Mouse (Mus musculus) layer of hippocampus, postnatal 36 days (tissue): Measurements from ENCODE around the gene Chd4. TPM values are rescaled to one million over a fixed set of nuclear protein-coding genes. Genes with fewer than 3 reads are reported as not detected.

Experiments used
- DNase-seq, 2 experiments: peaks; one replicate each; pipeline ENCODE4 v3.0.0; 2022
- total RNA-seq, 2 experiments: library from RNA; stranded (reverse); gene quantifications; 2 replicates each; pipeline ENCODE4 v1.2.3; 2021

Gene Chd4
- total RNA-seq, 2 experiments from 2014 or later = 172 to 173 TPM

DNA sequence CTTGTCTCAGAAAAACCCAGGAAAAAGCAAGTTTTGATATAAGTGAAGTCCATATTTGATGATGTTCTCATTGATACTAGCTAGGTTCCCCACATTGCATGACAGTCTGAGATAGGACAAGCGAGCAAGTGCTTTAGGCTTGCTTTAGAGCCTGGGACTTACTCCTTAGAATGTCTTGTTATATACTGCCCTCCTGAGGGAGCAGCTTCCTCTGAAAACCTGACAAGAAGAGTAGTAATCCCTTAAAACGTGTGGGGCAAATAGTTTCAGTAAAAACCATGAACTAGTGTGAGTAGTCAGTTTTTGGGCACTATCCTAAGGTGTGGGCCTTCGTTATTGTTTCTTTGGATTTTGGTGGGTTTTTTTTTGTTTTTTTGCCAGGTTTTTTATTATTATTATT lies 47.3 kb downstream of the Chd4 start:
- DNase-seq = no peak

DNA sequence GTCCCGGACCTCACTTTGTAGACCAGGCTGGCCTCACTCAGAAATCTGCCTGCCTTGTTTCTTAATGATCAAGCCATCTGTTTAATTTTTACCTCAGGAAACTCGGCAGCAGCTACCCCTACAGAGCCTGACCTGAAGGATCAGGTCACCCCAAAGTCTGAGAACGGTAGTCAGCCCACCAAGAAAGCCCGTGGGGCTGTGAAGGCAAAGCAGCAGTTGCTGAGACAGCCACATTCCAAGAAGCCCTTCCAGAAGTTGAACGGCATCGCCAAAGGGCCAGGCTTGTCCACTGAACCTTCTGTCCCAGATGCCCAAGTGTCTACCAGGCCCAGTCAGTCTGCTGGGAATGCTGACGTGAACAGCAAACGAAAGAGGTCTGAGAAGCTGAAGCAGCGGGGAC lies 48.1 kb downstream of the Chd4 start:
- DNase-seq = no peak

DNA sequence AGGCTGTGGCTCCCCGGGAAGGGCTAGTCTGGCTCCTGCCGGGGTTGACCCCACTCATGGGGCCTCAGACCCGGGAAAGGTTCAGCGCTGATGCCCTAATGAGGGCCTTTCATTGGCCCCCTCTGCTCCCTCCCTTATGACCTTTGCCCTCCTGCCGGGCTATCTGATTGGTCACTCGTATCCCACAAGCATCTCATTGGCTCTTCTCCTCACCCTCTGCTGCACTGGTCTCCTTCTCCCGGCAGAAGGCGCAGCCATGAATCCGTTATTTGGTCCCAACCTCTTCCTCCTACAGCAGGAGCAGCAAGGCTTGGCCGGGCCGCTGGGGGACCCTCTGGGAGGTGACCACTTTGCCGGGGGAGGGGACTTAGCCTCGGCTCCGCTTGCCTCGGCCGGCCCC lies 49.2 kb downstream of the Chd4 start, which contains the start of gene Iffo1:
Iffo1 (plus strand) TSS at position 241 of the 400 bp plus-strand sequence.
- peak; percentile 90 to 91 for DNase-seq

DNA sequence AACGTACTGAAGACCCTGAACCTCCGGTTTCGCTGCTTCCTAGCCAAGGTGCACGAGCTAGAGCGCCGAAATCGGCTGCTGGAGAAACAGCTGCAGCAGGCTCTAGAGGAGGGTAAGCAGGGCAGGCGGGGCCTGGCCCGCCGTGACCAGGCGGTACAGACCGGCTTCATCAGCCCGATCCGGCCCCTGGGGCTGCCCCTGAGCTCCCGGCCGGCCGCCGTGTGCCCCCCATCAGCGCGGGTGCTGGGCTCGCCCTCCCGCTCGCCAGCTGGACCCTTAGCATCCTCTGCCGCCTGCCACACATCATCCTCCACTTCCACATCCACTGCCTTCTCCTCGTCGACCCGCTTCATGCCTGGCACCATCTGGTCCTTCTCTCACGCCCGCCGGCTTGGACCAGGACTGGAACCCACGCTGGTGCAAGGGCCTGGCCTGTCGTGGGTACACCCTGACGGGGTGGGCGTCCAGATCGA lies 49.7 kb downstream of the Chd4 start:
- DNase-seq = peak; percentile 37 to 47

DNA sequence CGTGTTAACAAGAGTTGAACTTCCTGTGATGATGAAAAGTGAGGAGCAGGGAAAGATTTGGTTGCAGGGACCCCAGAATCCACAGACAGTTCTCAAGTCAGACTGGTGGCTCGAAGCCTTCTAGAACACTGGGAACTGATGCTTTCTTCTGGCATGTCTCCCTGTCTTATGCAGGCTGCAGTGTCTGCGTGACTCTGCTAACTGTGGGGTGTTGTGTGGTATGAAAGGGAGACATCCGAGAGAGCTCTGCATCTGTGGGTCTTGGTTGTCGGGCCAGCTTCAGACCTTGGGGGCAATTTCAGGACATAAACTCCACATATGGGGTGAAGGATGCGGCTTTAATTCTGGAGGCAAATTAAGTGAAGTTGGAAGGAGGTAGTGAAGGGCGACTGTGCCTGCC lies 50.4 kb downstream of the Chd4 start:
- no peak for DNase-seq

DNA sequence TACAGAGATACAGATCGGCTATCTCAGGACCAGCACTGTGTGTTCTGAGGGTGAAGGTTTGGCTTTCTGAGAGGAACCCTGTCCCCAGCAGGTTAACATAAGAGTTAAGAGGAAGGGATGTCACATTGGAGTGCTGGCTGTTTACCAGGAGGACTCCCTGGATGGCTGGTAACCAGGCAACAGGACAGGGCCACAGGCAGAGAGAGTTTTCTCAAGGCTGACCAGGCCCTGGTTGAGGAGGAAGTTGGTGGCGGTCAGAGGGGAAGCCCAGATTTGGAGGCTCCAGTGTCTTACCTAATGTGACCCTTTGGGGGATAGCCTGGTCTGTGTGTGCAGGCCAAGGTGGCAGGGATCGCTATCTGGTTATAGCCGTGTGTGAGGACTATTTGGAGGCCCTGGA lies 51.0 kb downstream of the Chd4 start:
- no peak for DNase-seq

DNA sequence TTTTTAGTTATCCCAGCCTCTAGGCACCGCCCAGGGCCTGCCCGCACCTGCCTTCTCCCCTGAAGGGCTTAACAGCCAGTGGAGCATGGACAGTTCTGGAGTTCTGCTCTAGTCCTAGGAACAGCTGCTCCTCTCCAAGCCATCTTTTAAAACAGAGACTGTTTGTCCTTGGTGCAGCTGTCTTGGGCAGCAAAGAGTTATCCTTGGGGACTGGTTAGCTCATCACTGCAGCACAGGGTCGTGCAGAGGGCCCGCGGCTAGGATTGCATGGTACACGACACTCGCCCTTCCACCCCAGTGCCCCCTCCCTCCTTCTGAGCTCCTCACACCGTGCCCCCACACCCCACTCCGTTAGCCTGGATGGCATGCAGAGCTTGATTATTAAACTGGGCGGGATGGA lies 51.5 kb downstream of the Chd4 start:
- no peak for DNase-seq

DNA sequence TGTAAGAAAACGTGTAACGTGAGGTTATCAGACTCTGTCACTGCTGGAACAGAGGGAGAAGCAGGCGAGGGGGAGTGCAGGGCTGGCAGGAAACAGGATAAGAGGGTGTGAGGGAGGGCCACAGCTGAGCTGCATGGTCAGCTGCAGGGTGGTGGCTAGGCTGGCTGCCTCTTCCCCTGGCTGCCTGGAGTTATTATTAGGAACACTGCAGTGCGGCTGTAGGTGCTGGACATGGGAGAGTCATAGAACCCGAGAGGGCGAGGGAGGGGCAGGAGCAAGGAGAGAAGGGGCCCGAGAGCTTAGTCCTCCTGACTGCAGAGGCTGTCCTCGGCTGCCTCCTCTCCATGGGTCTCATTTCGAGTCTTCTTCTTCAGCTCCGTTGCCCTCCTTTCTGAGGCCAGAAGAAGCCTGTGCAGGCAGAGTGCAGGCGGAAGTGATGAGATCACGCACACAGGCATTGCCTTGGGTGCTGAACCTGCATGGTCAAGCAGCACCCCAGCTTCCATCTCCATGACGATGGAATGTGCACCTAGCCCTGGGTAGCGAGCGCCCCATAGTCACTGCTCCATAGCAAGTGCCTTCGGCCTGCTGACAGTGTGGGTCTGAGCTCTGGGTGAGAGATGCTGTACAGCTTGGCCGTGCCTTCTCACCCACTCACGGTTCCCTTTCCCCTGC lies 52.6 kb downstream of the Chd4 start:
- DNase-seq = peak in 1 of 2 experiments; percentile 44

DNA sequence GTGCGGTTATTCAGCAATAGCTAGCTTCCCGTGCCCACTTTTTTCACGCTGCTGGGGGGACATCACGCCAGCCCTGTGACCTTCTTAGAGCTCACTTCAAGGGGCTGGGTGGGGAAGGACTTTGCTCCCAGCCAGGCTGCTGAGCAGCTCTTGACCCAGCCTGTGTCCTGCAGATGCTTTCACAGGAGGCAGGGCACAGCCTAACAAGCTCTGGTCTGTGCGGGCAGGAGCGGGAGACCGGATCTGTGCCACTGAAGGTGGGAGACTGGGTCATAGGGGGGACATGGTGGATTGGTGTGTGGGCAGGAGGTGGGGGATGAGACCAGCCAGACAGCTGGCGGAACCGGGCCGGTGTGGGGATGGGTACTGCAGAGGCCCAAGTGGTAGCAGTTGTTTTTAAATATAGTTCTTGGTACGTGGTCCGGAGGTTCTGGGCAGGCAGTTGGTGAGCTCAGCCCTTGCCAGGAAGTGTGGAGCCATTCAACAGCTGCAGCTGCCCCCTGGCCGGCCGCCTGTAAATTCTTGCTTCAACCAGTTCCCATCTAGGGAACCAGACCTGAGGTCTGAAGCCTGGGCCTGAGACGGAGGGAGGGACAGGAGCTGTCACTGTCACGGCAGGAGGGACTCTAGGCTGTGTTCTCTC lies 53.3 kb downstream of the Chd4 start:
- peak; percentile 44 to 65 for DNase-seq

DNA sequence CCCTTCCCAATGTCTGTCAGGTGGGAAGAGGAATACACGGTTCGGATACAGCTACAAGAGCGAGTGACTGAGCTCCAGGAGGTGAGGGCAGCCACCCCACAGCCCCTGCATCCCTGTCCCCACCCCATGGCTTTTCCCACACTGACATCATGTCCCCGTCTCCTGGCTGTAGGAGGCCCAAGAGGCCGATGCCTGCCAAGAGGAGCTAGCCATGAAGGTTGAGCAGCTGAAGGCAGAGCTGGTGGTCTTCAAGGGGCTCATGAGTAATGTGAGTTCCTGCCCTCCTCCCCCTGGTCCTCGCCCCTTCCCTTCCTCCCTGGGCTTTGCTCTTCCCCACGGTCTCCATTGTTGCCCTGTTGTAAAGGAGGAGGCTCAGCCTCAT lies 53.8 kb downstream of the Chd4 start:
- no peak for DNase-seq

DNA sequence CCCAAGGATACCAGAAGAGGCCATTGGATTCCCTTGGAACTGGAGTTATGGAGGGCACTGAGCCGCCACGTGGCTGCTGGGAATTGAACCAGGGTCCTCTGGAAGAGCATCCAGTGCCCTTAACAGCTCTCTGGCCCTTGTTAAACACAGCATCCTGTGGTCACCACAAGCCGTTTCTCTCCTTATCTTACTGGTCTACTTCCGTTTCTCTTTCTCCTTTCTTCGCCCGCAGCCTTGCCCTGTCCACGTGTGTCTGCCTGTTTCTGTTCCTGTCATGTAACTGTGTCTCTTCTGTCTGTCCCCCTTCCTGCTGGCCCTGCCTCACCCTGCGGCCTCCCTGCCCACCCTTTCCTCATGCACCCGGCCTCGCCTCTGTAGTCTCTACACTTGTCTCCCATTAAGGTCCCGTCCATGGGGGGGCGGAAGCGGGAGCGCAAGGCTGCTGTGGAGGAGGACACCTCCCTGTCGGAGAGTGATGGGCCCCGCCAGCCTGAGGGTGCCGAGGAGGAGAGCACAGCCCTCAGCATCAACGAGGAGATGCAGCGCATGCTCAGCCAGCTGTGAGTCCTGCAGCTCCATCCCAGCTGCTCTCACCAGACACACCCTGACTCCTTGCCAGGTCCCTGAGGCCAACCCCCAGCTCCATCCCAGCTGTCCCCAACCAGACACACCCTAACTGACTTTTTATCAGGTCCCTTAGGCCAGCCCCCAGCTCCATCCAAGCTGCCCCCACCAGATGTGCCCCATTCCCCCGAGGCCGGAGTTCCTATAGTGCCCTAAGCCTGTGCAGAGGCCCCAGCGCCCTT lies 56.6 kb downstream of the Chd4 start:
- DNase-seq = no peak

DNA sequence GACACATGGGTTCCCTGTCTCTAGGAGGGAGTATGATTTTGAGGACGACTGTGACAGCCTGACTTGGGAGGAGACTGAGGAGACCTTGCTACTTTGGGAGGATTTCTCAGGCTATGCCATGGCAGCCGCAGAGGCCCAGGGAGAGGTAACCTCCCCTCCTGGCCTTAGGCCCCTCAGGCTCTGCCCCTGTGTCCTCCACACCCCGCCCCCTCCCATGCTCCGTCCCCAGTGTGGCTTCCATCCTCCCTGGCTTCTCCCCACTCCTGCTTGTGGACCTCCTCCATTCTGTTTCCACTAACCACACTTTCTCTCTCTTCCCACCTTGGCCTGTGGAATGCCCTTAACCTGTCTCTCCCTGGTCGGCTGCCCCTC lies 57.2 kb downstream of the Chd4 start:
- DNase-seq = no peak

DNA sequence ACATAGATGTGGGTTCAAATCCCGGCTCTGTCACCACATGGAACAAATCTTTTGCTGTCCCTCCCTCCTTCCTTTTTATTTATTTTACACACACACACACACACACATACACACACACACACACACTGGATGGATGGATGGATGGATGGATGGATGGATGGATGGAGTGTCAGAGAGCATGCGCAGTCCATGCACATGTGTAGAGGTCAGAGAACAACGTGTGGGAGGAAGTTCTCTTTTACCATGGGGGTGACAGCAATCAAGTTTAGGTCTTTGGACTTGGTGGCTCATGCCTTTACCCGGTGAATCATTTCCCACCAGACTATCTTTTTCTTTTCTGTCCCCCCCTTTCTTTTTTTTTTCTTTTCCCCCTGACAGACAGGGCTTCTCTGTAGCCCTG lies 57.9 kb downstream of the Chd4 start:
- DNase-seq = no peak

DNA sequence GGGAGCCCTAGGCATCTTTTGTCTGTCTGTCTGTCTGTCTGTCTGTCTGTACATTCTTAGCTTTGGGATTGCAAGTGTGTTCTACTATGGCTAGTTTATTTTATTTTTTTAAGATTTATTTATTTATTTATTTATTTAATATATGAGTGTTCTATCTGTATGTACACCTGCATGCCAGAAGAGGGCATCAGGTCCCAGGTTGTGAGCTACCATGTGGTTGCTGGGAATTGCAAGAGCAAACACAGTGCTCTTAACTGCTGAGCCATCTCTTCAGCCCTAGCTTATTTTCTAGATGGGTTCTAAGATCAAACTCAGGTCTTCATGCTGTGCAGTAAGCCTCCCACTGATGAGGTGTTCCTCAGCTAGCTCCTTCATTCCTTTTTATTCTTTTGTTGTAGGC lies 58.8 kb downstream of the Chd4 start:
- no peak for DNase-seq

DNA sequence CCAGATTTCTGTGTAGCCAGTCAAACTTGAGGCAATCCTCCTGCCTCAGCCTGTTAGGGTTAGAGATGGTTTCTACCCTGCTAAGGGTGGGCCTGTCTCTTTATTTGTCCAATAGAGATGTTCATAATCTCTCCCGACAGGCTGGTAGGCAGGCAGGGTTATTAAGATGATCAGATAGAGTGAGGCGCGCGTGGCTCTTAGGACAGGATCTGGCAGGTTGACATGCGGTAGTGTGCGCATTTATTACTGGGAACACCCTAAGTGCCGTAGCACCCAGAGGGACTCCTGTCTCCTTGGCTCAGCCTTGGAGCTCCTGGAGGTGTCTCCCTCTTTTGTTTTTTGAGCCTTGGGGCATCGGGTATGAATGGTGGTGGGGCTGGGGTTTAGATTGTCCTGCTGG lies 59.5 kb downstream of the Chd4 start:
- no peak for DNase-seq

DNA sequence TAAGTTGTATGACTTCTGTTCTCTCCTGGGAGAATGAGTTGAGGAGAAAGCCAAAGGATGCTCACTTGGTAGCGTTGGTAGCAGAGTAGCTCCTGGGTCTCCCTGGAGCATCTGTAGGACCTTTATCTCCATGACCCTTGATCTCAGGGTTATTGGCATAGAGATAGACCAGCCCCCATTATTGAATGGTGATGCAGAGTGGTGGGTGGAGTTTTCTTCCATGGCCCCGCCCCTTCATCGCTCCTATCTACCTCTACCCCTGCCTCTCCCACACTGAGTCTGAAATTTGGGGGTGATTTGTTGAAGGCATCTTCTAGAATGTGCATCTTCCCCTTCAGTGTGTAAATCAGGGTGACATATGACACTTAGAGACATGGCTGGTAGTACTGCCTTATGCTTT lies 60.7 kb downstream of the Chd4 start:
- no peak for DNase-seq

DNA sequence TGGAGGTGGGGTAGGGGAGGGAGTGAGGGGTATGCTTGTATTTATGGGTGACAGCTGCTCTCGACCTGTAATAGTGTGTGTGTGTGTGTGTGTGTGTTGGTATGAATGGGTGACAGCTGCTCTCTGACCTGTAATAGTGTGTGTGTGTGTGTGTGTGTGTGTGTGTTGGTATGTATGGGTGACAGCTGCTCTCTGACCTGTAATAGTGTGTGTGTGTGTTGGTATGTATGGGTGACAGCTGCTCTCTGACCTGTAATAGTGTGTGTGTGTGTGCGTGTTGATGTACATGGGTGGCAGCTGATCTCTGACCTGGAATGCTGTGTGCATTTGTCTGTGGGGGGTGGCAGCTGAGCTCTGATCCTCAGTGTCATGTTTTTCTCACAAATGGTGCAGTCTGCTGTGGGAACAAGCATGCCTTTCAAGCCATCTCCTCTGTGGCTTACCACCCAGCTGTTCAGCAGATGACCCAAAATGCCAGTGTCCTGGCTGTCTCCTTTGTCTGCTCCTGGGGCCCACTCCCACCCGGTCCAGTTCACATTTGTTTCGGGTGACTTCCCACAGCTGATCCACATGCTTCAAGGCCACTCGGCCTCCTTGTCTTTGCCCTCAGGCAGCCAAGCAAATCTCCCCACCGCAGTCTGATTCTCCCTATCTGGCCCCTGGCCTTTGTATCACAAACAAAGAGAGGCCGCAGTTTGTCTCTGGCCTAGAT lies 61.3 kb downstream of the Chd4 start:
- no peak for DNase-seq

DNA sequence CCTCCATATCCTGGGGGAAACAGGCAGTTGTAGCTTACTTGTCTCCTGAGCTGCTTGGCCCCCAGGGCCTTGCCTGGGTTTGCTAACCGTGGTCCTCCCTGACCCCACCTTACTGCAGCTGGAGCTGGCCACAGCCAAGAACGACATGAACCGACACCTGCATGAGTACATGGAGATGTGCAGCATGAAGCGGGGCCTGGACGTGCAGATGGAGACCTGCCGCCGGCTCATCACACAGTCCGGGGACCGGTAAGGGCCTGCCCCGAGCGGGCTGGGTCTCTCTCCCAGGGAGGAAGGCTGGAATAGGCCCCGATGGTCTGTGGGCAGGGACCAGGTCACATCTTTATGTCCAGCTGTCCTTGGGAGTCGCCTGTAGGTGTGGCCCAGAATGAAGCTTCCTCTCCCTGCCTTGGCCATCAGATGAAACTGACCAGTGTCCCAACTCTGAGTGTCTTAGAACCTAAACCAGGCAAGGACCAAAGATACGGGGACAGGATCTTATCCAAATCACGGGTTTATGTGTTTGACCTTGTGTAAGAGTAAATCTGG lies 63.2 kb downstream of the Chd4 start:
- no peak for DNase-seq

DNA sequence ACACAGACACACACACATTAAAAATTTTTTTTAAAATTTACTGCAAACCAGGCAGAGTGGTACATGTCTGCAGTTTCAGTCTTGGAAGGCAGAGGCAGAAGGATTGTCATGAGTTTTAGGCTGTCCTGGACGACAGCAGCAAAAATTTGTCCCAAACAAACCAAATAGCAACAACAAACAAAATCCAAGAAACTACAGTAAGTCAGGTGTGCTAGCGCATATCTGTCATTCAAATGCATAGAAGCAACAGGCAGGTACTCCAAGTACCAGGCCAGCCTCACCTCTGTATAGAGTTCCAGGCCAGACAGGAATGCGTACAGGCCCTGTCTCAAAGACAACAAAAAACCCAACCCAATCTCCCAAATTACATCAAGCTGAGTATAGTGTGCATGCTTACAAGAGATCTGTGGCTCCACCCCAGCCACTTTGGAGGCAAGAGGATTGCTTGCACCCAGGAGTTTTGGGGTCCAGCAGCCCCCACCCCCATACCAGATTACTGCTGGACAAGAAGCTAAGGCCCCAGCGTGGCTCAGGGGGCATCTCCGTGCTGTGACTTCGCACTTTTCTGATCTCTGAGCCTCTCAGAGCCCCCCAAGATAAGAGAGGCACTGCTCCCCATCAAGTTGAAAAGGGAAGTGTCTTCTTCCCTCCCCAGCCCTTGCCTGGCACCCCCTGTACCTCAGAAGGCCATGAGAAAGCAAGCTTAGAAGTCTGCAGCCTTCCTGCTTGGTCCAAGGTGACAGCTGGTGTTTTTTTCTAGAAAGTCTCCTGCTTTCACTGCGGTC lies 64.2 kb downstream of the Chd4 start:
- DNase-seq = no peak

DNA sequence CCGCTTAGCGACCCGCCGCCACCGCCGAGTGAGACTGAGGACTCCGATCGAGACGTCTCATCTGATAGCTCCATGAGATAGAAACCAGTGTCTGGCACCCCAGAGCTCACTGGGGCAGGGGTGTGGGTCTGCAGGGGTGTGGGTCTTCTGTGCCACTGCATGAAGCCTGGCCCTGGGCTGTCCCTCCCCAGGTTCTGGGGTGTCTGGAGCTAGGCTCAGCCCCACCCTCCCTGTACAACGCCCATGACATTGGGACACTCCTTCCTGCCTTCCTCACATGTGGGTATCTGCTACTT lies 64.7 kb downstream of the Chd4 start:
- DNase-seq = no peak

DNA sequence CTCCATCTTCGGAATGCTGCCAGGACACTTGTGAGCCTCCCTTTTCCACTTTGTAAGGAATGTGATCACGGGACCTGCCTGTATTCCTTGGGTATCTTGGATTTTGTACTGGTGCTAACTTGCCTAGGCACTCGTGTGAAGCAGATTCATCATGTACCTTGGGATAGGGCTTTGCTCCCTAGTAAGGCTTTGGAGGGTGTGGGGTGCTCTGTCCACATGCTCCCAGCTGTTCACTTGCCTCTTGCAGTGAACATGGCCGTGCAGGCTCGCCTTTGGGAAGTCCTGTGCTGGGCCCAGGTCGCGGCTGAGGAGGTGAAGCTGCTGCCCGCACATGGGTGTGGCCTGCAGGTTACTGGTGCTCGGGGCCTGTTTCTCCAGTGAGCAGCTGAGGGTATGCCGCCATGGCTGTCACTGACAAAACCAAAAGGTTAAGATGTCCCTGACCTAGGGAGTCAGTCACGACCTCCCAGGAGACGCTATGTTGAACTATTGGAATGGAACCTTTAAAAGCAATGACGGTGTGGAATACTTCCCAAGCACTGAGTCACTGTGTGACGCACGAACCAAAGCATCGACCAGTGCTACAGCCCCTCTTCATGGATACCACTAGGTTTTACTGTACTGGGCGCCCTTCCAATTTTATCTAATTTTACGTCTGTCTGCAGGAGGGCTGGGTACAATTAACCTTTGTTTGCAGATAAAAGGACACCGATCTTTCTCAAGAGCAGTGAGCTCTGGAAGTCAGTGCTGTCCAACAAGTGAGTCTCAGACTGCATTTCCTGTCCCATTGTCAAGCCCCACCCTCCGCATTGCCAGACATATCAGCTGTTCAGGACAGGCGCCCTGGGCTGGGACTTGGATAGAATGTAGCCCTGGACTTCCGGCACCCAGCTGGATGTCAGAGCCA lies 65.3 kb downstream of the Chd4 start:
- peak in 1 of 2 experiments; percentile 53 for DNase-seq
